Mouse (Mus musculus) MEL (cell line): ENCODE measurements around the gene H2al3.

Experiments used
- CHD2 ChIP-seq: IDR thresholded peaks from 2 replicates; pipeline ENCODE4 v1.6.1; 2011; ENCODE audit warnings: low read length, improper control_type of control experiment
- CTCF ChIP-seq, 3 experiments: IDR thresholded peaks in 2 of 3; conservative IDR thresholded peaks in 1 of 3; 2 replicates each; pipeline ENCODE4 v1.5.1; 2011 to 2012; ENCODE audit warnings: low read length in 3 of 3, low read depth in 2 of 3, mild to moderate bottlenecking in 2 of 3, improper control_type of control experiment in 1 of 3, inconsistent platforms in 1 of 3, mixed read lengths in 1 of 3, moderate library complexity in 1 of 3; ENCODE audit not compliant: control insufficient read depth in 1 of 3, insufficient read depth in 1 of 3, poor library complexity in 1 of 3, severe bottlenecking in 1 of 3
- E2F4 ChIP-seq: IDR thresholded peaks from 2 replicates; pipeline ENCODE4 v1.6.1; 2011; ENCODE audit warnings: low read depth, low read length, improper control_type of control experiment, borderline replicate concordance
- EP300 ChIP-seq, 2 experiments: IDR thresholded peaks; 2 replicates each; pipeline ENCODE4 v1.6.1; 2011; ENCODE audit warnings: improper control_type of control experiment in 2 of 2, low read length in 2 of 2, low read depth in 1 of 2, mild to moderate bottlenecking in 1 of 2
- ETS1 ChIP-seq: IDR thresholded peaks from 2 replicates; pipeline ENCODE4 v1.6.1; 2012; ENCODE audit warnings: low read depth, mild to moderate bottlenecking, inconsistent platforms, low read length, improper control_type of control experiment, moderate library complexity
- GABPA ChIP-seq: IDR thresholded peaks from 2 replicates; pipeline ENCODE4 v1.6.1; 2012; ENCODE audit warnings: low read depth, mild to moderate bottlenecking, inconsistent platforms, low read length, improper control_type of control experiment, moderate library complexity
- MAX ChIP-seq: IDR thresholded peaks from 2 replicates; pipeline ENCODE4 v1.6.1; 2011; ENCODE audit warnings: low read length, improper control_type of control experiment
- POLR2A ChIP-seq, 2 experiments: IDR thresholded peaks; 2 replicates each; pipeline ENCODE4 v1.6.1; 2011 to 2012; ENCODE audit warnings: low read length in 2 of 2, mild to moderate bottlenecking in 2 of 2, control low read depth in 1 of 2, improper control_type of control experiment in 1 of 2, low read depth in 1 of 2, moderate library complexity in 1 of 2; ENCODE audit not compliant: control insufficient read depth in 1 of 2, insufficient read depth in 1 of 2, poor library complexity in 1 of 2
- SIN3A ChIP-seq: IDR thresholded peaks from 2 replicates; pipeline ENCODE4 v1.6.1; 2012; ENCODE audit warnings: low read length, improper control_type of control experiment, inconsistent platforms
- TAL1 ChIP-seq: IDR thresholded peaks from 2 replicates; pipeline ENCODE4 v1.6.1; 2012; ENCODE audit warnings: mild to moderate bottlenecking, inconsistent platforms, low read length, moderate library complexity, mixed read lengths
- TBP ChIP-seq: IDR thresholded peaks from 2 replicates; pipeline ENCODE4 v1.8.0; 2011; ENCODE audit warnings: low read depth, low read length, improper control_type of control experiment
- ZNF384 ChIP-seq: IDR thresholded peaks from 2 replicates; pipeline ENCODE4 v1.6.1; 2012; ENCODE audit warnings: low read depth, mild to moderate bottlenecking, inconsistent platforms, low read length, improper control_type of control experiment

GRCm38 (mm10) chrX:9849403-9849802, at the start of gene H2al3:
- no peak for TF ChIP-seq GABPA
- TF ChIP-seq CTCF (IDR thresholded peaks at IDR 0.05 in 2 of 3, conservative IDR thresholded peaks at IDR 0.05 in 1 of 3; ENCODE audit: control insufficient read depth in 1 of 3, insufficient read depth in 1 of 3, low read depth in 2 of 3, low read length in 3 of 3, poor library complexity in 1 of 3, severe bottlenecking in 1 of 3) = no peak
- no peak for TF ChIP-seq E2F4
- TF ChIP-seq EP300 (IDR thresholded peaks at IDR 0.05; ENCODE audit: low read depth in 1 of 2, low read length in 2 of 2) = no peak
- no peak for TF ChIP-seq POLR2A (IDR thresholded peaks at IDR 0.05; ENCODE audit: control insufficient read depth in 1 of 2, insufficient read depth in 1 of 2, low read depth in 1 of 2, low read length in 2 of 2, poor library complexity in 1 of 2)
- no peak for TF ChIP-seq MAX
- TF ChIP-seq TBP = no peak
- no peak for TF ChIP-seq SIN3A
- TF ChIP-seq ZNF384 = no peak
- TF ChIP-seq TAL1 = no peak
- no peak for TF ChIP-seq CHD2
- no peak for TF ChIP-seq ETS1
